Mouse (Mus musculus): Measurements from ENCODE around the gene Rmi1.

DNA sequence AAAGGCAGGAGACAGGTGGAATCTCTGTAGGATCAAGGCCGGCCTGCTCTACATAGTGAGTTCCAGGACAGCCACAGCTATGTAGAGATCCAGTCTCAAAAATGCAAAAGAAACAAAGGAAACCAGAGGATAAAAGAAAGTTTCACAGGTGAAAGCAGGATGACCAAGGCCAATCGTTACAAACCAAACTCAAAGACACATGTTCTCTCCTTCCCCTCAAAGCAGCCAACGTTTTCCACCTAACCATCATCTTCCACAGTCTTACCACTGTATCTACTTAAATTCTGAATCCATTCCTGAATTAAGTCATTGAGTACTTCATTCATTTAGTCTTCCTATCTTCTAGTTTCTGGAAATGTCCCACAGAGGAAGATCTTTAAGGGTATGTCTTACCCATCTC is 13.7 kb upstream of the Rmi1 start:
- TF ChIP-seq POLR2A (IDR thresholded peaks at IDR 0.05; ENCODE audit: borderline replicate concordance, insufficient read depth, low read length) = no peak
- TF ChIP-seq CTCF (IDR thresholded peaks at IDR 0.05; ENCODE audit: borderline replicate concordance, insufficient read depth, low read depth, low read length) = no peak

Measured in cerebellum, adult 2 months (tissue).